Mouse (Mus musculus): ENCODE measurements around the gene Tnr.

Gene Tnr

GRCm38 (mm10) chr1:159561616-159562015 lies 38.0 kb downstream of the Tnr start:
- no peak for DNase-seq (ENCODE audit: extremely low read depth, insufficient read length, low spot score)

- no peak for DNase-seq (ENCODE audit: extremely low read depth, insufficient read length, low spot score)
Measured at GRCm38 (mm10) chr1:159565129-159565528, 41.6 kb downstream of the Tnr start.

GRCm38 (mm10) chr1:159566046-159566445 lies 42.5 kb downstream of the Tnr start:
- no peak for DNase-seq (ENCODE audit: extremely low read depth, insufficient read length, low spot score)

DNA sequence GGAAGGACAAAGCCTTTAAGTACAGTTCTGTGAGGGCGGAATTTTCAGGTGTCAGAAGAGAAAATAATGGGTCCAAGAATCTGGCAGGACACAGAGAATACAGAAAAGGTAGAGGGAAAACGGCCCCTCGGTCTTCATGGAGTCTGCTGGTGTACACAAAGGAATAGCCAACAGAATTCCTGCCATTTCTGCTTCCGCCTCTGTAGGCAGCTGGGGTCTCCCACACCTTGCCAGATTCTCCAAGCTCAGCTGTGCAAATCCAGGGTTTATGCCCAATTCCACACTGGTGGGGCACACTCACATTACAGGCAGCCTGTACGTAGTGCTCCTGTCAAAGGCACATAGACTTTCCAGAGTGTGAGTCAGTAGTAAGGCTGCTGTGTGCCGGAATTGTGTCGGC lies 43.6 kb downstream of the Tnr start:
- no peak for DNase-seq (ENCODE audit: extremely low read depth, insufficient read length, low spot score)

GRCm38 (mm10) chr1:159570270-159570669 lies 46.7 kb downstream of the Tnr start:
- no peak for DNase-seq (ENCODE audit: extremely low read depth, insufficient read length, low spot score)

DNA sequence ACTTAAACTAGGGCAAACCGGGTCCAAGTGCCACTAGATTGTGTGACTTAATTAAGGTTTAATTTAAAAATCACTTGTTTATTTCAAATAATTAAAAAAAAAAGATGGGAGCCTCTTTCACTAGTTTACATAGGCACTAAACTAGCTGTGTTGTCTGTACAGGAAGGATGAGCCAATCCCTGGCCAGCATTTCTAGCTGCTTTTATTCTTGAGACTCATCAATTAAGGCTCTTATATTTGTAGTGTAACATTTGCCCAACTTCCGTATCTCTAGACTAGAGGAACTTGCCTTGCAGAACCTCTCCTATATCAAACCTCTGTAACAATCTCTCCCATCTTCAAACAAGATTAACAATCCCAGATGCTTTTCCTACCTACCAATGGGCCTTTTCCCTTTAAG lies 47.3 kb downstream of the Tnr start:
- no peak for DNase-seq (ENCODE audit: extremely low read depth, insufficient read length, low spot score)

GRCm38 (mm10) chr1:159571951-159572350 lies 48.4 kb downstream of the Tnr start:
- DNase-seq (ENCODE audit: extremely low read depth, insufficient read length, low spot score) = no peak

DNA sequence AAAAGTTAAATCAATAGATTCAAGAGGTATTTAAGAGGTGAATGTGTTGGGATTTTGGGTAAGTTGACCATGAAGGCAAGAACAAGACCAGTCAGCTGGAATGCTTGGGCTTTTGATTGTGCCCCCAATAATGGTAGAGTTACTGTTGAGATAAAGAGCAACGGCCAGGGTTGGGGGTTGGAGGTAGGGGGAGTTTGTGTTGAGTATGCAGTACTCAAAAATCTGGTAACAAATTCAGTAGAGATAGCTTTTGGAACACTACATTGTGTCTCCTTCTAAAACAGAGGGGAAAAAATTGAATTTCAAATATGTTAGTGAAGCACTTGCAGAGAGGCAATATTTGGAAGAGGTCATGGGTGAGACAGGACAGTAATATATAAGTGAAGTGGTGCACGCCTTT lies 49.5 kb downstream of the Tnr start:
- DNase-seq (ENCODE audit: extremely low read depth, insufficient read length, low spot score) = no peak

DNA sequence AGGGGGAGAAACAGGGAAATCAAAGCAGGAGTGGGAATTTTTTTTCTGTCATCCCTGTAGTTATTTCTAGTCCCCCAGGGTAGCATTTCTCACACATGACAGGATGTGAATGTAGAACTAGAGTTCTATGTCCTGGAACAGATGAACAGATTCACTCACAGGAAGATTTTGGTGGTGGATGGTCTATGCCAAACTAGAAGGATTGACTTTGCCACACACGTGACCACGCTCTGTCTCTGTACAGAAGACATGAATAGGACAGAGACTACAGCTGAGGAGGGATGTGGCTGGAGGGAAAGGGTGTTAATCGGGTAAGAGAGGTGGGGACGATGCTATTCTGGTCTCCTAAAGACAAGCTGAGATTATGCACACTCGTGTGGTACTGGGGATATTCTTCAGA lies 51.1 kb downstream of the Tnr start:
- no peak for DNase-seq (ENCODE audit: extremely low read depth, insufficient read length, low spot score)

- no peak for DNase-seq (ENCODE audit: extremely low read depth, insufficient read length, low spot score)
Measured at GRCm38 (mm10) chr1:159576246-159576645, 52.7 kb downstream of the Tnr start.

DNA sequence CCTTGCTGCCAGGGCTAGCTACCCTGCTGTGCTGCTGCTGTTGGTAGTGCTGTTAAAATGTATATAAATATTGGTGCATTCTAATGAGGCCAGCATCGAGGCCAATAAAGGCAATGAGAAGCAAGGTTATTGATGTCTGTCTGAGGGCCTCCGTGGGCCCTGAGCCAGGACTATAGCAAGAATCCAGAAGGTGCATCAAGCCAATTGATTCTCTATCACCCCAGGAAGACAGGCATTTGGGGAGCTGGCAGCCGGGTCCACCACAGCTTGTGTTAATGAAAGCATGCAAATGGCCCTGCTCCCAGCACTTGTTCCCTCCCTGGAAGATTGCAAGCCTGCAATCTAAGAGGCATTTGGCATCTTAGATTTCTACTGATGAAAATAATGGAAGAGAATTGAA lies 54.8 kb downstream of the Tnr start:
- no peak for DNase-seq (ENCODE audit: extremely low read depth, insufficient read length, low spot score)

DNA sequence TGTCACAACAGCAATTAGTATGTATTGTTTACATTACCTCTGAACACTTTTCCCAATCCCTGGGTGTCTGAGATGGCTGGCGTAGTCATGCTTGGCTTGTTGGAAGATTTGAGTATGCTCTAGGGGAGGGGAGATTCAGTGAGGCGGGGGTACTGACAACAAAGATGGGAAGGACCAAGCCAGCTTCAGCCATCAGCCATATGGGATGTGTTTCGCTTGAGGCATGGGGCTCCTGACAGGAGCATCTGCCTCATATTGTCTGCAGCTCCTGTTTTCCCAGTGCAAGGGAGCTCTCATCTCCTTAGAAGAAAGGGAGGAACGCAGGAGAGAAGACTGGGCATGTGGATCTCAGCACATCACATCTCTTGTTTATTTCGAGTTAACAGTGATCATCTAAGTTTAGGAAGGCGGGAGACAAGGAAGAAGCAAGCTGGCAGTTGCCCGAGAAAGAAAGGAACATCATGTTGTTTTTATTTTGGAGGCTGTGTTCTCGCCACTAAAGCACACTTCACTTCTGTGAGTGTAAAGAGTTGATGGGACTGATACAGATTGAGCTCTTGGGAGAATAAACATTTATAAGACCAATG lies 56.9 kb downstream of the Tnr start:
- no peak for DNase-seq (ENCODE audit: extremely low read depth, insufficient read length, low spot score)

GRCm38 (mm10) chr1:159583877-159584276 lies 60.3 kb downstream of the Tnr start:
- DNase-seq (ENCODE audit: extremely low read depth, insufficient read length, low spot score) = no peak

- no peak for DNase-seq (ENCODE audit: extremely low read depth, insufficient read length, low spot score)
Measured at GRCm38 (mm10) chr1:159588741-159589140, 65.2 kb downstream of the Tnr start.

- no peak for DNase-seq (ENCODE audit: extremely low read depth, insufficient read length, low spot score)
Measured at GRCm38 (mm10) chr1:159594099-159595058, 70.8 kb downstream of the Tnr start.

GRCm38 (mm10) chr1:159595729-159596128 lies 72.2 kb downstream of the Tnr start:
- DNase-seq (ENCODE audit: extremely low read depth, insufficient read length, low spot score) = peak; percentile 44

DNA sequence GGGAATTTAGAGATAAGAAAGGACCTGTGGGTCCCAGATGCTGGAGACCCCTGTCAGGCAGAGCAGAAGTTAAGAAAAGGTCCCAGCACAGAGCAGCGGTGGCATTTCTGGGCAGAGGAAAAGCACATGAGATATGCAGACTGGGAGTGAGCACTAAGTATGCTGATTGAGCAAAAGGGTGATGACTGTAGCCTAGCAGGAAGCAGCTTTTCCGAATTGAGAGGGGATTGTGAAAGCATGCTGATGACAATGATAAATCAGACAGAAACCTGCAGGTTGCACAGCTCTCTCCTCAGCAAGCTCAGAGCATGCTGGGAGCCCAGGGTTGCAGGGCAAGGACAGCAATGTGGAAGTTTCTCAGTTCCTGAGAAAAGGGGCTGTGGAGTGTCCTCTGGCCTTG lies 73.1 kb downstream of the Tnr start:
- DNase-seq (ENCODE audit: extremely low read depth, insufficient read length, low spot score) = no peak

- no peak for DNase-seq (ENCODE audit: extremely low read depth, insufficient read length, low spot score)
Measured at GRCm38 (mm10) chr1:159613561-159613960, 90.0 kb downstream of the Tnr start.

- DNase-seq (ENCODE audit: extremely low read depth, insufficient read length, low spot score) = no peak
Measured at GRCm38 (mm10) chr1:159614062-159614601, 90.6 kb downstream of the Tnr start.

DNA sequence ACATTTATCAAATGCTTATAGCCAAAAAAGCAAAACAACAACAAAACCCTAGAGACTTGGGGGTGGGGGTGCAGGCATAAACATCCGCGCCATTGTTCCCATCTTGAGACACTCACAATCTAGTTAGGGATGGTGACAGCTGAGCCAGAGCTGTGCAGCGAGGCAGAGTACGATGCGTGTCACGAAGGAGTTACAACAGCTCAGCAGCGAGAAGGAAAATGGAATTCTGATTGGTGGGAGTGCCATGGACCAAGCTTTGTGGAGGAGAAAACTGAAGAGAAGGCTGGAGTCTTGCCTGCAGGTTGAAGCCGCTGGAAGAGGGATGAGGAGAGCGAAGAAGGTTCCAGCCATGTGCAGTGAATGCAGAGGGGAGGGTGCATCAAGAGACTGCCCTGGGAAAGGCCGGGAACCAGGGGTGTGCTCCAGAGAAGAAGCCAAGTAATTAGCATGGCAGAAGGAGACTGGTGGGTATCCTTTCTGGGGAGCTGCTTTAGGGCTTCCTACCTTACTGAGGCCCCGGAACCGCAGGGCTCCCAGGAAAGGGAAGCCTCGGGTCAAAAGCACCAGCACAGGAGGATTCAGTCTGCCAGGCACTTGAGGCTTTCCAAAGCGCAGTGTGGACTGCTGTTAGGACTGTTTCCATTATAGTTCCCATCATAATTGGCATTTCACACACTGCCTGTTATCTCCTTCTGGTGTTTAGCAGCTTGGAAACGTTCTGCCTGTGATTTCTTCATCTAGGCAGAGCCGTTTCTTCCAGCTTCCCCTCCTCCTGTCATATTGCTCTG lies 91.3 kb downstream of the Tnr start:
- DNase-seq (ENCODE audit: extremely low read depth, insufficient read length, low spot score) = no peak

- no peak for DNase-seq (ENCODE audit: extremely low read depth, insufficient read length, low spot score)
Measured at GRCm38 (mm10) chr1:159615686-159616085, 92.1 kb downstream of the Tnr start.

All from 3134 (cell line).